Mouse (Mus musculus) ovary, adult 18-20 months (tissue): Measurements from ENCODE around the gene Vwa5b1.

Experiments used
- DNase-seq: peaks from one replicate; pipeline ENCODE4 v3.0.0; 2022; ENCODE audit warnings: low spot score, mixed read lengths

Vwa5b1 gene

GRCm38 (mm10) chr4:138525684-138526083 is 110.0 kb downstream of the Vwa5b1 start:
- DNase-seq: no peak

DNA sequence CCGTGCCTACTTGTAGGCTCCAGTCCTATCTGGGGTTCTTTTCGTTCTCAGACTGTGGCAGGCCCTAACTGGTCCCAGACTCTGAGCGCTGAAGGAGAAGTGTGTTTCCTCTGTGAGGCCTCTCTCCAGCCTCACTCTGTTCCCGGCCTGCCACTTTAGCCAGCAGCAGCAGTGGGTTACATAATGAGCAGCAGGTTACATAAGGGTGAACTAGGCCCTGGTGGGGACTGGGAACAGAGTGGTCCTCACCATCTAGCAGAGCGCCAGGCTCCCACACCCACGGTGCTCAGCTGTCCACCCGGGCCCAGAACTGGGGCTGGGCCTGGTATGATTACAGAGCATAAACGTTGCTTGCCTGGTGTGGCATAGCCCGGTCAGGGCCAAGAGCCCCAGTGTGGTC is 110.9 kb downstream of the Vwa5b1 start:
- DNase-seq: no peak

- DNase-seq: no peak
Measured at GRCm38 (mm10) chr4:138523775-138524174, 111.9 kb downstream of the Vwa5b1 start.

DNA sequence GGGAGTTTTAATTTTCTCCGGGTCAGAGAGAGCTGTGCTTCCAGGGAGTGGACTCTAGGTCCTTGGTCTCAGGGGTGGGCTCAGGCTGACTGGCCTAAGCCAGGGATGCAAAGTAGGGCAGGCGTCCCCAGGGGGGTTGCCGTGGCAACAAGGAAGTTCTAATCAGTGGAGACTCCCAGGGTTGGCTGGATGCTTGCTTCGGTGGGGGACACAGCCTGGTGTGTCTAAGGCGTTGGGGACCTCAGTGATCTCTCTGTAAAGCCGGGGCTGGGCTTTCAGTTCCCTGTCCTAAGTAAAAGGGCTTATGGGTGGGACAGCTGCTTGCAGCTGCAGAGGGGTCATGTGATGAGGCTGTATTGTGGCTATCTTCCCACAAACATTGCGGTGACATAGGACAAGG is 113.4 kb downstream of the Vwa5b1 start:
- DNase-seq: no peak

DNA sequence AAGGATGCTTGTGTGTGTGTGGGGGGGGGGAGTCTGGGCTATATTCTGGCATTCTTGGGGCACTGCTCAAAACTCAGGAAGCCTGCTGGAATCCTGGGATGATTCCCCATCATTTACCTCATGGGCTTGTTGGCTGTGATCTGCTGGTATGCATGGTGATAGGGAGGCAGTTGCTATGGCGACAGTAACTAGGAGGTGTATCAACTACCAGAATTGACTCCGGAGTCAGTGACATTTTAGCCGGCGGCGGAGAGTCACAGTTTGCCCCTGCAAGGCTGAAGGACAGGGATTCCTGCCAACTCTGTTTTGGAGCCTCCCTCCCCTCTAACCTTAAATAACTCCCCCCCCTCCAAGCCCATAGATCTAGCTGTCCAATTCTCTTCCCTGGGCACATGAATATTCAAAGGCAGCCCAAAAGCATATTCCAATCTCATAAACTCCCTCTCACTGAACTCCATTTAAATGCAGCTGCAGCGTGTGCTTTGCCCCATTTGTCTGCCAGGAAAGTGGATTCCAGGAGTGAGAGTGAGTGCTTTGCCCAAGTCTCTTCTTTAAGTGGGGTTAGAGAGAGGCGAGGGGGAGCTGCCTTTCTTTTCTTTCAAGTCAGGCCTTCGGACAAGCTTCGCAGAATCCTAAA is 118.4 kb downstream of the Vwa5b1 start:
- DNase-seq: no peak

- no peak for DNase-seq
Measured at GRCm38 (mm10) chr4:138516448-138516847, 119.2 kb downstream of the Vwa5b1 start.
